Mouse (Mus musculus) neural tube, embryonic 10.5 days (tissue): ENCODE measurements at regions not wholly inside any gene's neighbourhood (a gene's known extent, or its start where the extent isn't known, plus 50 kb on each side); places are given as distances from the start of the nearest gene placed in this dataset.

Experiments
- DNase-seq: peaks from one replicate; pipeline ENCODE4 v3.0.0-alpha.2; 2017; ENCODE audit warnings: low spot score; ENCODE audit errors: extremely low spot score

- DNase-seq: no peak
Measured at GRCm38 (mm10) chr15:31173309-31174115, 50.6 kb upstream of the Dap start.
